Mouse (Mus musculus) cerebellum, postnatal 10 days (tissue): ENCODE data around the gene Ip6k2.

ENCODE experiments used
- DNase-seq, 2 experiments: peaks; one replicate each; pipeline ENCODE4 v3.0.0; 2021; ENCODE audit warnings: mixed read lengths in 2 of 2

Gene Ip6k2

DNA sequence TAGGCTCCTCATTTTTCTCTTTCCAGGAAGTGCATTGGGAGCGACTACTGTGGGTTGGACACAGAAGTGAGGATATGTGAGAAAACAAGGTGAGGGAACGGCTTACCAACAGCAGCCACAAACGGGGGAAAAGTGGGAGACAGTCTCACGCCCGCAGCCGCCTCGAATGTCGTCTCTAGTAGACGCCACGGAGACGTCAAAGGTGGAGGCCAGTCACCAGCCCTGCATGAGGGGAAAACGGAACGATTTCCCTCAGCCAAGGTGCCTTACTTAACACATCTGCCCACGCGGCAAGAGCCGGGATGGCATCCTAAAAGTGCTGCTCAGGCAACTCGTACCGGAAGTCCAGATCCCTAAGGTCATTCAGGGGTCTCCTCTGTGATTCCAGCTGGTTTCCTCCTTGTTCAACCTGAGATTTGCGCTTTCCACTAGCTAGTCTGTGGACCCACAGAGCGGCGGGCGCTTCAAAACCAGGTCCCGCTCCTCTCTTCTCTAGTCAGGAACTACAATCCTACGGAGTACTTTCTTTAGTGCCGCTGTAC lies 40.6 kb downstream of the Ip6k2 start:
- peak; percentile 49 to 62 for DNase-seq

DNA sequence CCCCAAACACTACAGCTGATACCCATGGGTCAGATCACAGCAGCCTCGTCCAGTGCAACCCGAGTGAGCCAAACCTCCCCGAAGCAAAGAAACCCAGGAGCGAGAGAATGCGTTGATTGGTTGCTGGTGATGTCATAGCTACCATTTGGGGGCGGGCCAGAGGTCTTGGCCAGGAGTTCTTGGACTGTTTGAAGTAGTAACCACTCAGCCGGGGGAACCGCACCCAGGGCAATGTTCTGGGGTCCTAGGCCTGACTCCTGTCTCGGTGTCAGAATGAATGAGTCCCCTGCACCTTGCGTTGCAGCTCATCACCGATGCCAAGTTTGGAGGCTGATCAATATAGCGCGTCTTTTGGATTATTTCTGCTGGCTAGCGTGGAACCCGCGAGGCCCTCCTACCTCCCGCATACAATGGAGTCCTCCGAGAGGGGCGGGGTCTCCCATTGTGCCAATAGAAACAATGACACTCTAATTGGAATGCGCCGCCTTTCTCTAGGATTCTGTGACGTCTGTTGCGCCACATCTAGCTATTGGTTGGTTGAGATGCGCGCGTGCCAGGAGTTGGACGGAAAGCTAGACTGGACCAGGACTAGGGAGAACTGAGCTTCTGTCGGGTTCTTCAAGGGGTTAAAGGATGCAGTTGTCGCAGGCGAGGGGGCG lies 41.3 kb downstream of the Ip6k2 start:
- peak; percentile 99 for DNase-seq

DNA sequence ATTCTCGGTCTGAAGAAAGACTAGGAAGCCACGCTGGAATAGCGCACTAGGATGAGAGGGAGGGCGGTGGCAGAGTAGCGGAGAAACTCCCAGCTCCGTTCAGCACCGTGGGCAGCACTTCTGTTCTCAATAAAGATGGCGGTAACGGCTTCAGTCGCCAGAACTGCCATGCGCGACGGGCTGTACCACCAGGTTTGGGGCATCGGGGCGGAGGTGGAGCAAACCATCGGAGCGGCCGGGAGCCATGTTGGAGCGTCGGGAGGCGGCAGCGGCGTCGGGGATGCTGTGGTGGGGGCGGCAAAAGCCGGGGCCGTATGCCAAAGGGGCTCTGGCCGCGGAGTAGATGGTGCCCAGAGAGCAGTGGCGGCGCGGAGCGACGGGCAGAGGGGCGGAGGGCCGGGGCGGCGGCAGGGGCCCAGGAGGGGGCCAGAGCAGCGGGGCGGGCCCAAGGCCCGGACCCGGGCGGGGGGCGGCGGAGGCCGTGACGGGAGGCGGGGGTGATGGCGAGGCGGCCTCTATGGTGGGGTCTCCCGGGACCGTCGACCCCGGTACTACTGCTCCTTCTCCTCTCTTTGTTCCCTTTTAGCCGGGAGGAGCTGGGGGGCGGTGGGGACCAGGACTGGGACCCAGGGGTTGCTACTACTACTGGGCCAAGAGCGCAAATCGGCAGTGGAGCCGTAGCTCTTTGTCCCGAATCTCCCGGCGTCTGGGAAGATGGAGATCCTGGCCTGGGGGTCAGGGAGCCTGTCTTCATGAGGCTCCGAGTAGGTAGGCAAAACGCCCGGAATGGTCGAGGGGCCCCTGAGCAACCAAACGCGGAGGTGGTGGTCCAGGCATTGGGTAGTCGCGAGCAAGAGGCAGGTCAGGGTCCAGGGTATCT lies 42.5 kb downstream of the Ip6k2 start, which contains the start of gene Celsr3:
TSS of gene Celsr3 (plus strand) at position 501 of the 880 bp plus-strand sequence.
- DNase-seq = peak; percentile 94 to 97

DNA sequence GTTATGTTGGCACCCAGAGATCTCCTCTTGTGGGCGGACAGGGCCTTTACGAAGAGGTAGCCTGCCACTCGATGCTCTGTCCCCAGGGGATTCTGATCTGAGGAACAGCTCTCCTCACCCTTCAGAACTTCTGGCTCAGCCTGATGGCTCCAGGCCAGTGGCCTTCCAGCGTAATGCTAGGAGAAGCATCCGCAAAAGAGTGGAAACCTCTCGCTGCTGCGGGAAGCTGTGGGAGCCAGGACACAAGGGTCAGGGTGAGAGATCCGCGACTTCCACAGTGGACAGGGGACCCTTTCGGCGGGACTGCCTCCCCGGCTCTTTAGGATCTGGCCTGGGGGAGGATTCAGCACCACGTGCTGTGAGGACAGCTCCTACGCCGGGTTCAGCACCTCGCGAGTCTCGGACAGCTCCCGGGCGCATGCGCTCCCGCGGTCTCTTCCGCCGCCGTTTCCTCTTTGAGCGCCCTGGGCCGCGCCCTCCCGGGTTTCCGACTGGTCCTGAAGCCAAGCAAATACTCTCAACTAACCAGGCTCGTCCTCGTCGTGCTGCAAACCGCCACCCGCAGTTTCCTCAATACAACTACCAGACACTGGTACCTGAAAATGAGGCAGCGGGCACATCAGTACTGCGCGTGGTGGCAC lies 43.2 kb downstream of the Ip6k2 start:
- DNase-seq = peak; percentile 83 to 84

DNA sequence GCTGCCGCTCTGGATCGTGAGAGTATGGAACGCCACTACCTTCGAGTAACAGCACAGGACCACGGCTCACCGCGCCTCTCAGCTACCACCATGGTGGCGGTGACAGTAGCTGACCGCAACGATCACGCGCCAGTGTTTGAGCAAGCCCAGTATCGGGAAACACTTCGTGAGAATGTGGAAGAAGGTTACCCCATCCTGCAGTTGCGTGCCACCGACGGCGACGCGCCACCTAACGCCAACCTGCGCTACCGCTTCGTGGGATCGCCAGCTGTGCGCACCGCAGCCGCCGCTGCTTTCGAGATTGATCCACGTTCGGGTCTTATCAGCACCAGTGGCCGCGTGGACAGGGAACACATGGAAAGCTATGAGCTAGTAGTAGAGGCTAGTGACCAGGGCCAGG lies 43.9 kb downstream of the Ip6k2 start:
- DNase-seq = no peak

DNA sequence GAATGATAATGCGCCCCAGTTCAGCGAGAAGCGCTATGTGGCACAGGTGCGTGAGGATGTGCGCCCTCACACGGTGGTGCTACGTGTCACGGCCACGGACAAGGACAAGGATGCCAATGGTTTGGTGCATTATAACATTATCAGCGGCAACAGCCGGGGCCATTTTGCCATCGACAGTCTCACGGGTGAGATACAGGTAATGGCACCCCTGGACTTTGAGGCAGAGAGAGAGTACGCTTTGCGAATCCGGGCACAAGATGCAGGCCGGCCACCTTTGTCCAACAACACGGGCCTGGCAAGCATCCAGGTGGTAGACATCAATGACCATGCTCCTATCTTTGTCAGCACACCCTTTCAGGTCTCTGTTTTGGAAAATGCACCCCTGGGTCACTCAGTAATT lies 44.3 kb downstream of the Ip6k2 start:
- peak; percentile 47 to 58 for DNase-seq

DNA sequence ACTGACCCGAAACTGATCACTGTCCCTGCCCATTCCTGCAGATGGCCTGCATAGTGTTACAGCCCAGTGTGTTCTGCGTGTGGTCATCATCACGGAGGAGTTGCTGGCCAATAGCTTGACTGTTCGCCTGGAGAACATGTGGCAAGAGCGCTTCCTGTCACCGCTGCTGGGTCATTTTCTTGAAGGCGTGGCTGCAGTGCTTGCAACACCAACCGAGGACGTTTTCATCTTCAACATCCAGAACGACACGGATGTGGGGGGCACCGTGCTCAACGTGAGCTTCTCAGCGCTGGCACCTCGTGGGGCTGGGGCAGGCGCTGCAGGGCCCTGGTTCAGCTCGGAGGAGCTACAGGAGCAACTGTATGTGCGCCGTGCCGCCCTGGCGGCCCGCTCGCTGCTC lies 48.0 kb downstream of the Ip6k2 start:
- no peak for DNase-seq

DNA sequence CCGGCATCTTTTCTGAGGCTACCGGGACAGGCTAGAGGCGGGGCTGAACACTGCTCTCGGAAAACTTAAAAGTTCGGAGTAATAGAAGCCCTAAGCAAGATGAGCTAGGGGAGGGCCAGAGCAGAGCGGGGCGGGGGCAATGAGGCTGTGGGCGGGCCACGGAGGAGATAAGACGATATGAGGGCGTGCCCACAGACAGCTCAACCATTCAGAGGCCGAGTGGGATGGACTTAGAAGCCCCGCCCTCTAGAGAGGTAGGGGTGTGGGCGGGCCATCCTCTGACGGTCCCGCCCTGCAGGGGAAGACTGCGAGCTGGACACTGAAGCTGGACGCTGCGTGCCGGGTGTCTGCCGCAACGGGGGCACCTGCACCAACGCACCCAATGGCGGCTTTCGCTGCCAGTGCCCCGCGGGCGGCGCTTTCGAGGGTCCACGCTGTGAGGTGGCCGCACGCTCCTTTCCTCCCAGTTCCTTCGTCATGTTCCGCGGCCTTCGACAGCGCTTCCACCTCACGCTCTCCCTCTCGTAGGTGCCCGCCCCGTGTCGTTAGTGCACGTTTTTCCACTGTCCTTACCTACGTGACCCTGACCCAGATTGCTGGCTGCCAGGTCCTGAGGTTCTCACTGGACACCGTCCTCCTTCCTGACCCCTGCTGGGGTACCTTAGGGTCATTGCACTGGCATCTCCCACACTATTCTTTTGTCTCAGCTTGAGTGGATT lies 49.0 kb downstream of the Ip6k2 start:
- peak; percentile 86 to 90 for DNase-seq

DNA sequence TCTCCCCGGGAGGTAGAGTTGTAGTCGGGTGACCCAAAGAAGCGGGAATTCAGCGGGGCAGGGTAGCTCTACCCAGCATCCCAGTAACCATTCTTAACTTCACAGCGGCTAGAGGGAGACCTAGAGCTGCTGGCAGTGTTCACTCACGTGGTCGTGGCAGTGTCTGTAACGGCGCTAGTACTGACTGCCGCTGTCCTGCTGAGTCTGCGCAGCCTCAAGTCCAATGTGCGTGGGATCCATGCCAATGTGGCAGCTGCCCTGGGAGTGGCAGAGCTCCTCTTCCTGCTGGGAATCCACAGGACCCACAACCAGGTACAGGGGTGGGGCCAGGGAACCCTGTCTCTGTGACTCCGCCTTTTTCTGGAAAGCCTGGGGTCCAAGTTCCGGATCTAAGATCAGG lies 59.4 kb downstream of the Ip6k2 start:
- DNase-seq = peak; percentile 92 to 93

DNA sequence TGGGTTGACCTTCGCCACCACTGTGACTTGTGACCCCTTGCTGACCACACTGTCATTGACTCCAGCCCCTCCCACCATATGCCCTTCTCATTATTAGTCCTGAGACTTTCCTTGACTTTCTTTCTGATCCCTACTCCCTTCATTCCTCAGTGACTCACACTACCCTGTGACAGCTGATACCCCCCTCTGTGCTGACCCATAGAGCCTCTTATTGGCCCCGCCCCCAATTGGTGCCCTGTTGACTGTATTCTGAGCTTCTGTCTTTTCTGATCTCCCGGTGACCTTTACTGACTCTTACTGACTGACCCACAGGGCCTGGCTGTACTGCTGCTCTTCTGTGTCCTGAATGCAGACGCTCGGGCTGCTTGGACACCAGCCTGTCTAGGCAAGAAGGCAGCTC lies 61.8 kb downstream of the Ip6k2 start:
- DNase-seq = no peak

DNA sequence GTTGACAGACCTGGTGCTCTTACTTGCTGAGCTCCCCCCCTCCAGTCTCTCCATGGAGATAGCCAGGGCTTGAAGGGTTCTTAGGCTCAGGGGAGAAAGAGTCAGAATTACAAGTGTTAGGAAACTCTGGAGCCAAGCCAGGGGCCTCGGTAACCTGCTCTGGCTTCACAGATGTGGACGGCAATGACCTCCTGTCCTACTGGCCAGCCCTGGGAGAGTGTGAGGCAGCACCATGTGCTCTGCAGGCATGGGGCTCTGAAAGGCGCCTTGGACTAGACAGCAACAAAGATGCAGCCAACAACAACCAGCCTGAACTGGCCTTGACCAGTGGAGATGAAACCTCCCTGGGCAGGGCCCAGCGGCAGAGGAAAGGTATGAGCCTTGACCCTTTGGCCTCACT lies 63.8 kb downstream of the Ip6k2 start:
- DNase-seq = no peak

DNA sequence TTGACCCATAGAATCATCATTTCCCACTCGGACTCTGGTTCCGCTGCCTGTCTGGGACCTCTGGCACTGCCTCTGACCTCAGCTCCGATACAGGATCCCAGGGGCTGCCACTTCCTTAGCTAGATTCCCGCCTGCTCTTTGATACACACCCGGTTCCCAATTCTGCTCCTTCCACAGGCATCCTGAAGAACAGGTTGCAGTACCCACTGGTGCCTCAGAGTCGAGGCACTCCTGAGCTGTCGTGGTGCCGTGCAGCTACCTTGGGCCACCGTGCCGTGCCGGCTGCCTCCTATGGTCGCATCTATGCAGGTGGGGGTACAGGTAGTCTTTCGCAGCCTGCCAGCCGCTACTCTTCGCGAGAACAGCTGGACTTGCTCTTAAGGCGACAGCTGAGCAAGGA lies 64.8 kb downstream of the Ip6k2 start:
- DNase-seq = no peak

DNA sequence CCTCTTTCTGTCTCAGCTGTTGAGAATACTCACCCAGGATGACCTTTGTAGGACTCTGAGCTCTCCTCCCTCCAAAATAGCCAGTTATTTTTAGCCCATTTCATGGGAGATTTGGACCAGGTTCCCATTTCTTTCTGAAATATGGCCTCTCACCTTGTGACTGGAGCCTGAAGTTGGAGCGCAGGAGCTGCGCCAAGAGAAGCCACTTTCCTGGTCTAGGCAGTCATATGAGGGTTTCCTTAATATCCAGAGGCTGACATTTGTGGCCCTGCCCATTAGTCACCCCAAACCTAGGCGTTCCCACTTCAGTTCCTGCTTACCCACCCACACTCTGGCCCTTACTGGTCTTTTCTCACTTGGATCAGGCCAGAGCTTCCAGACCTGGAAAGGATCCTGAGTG lies 69.4 kb downstream of the Ip6k2 start, which contains the start of gene Slc26a6:
TSS of gene Slc26a6 (plus strand) at position 308 of the 400 bp plus-strand sequence.
- DNase-seq = no peak

DNA sequence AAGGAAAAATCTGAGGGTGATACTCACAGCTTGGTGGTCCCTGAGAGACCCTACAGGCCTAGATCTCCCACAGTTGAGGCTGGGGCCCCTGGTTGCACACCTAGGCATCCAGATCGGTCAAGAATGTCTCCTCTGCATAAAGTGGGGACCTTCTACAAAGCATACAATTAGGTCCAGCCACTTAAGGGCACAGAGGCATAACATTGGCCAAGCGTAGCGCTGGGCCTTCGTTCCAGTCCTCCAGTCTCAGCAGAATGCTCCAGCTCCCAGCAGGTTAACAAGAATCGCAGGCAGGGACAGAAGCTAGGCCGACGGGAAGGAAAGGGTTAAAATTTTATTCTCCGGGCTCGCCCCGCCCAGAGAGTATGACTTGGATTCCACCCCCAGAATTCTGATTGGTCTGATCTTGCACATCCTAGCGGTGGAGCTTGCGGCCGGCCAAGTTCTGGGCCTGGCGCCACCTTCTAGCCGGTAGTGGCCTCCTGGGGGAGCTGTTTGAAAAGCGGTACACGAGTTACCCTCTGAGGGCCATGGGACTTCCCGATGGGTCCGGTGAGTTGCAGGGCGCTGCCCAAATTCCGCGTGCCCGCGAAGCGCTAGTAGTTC lies 70.1 kb downstream of the Ip6k2 start:
- DNase-seq = peak; percentile 96

DNA sequence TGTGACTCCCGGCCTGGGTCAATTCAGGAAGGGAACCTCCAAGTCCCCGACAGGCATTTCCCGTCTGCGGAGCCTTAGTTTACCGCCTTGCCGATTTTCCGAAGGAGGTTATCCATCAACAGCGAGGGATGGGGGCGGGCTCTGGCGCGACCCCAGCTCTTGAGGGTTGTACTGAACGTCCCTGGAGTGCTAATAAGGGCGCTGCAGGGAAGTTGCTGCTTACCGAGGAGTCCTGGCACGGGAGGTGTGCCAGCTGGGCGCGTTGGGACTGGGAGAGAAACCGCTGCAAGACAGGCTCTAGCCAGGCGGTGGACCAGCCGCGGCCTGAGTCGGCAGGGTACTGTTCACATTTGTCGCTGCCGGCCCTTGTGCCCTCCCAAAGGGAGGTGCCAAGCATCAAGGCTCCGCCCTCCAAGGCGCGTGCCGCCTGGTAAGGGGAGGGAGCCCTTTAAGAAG lies 70.7 kb downstream of the Ip6k2 start:
- DNase-seq = peak; percentile 89 to 92

DNA sequence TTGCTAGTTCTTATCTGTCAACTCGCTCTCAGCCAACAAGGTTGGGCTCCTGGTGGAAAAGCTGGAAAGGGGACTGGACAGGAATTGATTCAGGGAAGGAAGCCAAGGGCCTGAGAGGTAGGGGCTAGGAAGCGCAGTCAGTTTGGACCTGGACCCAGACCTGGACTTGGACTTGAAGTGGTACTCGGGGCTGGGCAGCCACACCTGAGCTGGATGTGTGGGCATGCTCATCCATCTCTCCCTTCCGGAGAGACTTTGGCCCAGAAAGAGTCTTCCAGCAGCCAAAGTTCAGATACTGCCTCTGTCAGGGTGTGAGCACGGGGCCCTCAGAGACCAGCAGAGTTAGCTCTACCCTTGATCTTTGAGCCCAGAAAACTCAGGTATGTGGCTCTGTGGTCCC lies 71.7 kb downstream of the Ip6k2 start:
- peak; percentile 36 to 38 for DNase-seq
